Mouse (Mus musculus): ENCODE measurements at regions not wholly inside any gene's neighbourhood (a gene's known extent, or its start where the extent isn't known, plus 50 kb on each side); places are given as distances from the start of the nearest gene placed in this dataset.

GRCm38 (mm10) chr3:149757910-149758592 is 767.7 kb upstream of the Adgrl2 start:
- Histone ChIP-seq H3K9ac (ENCODE audit: insufficient read depth, low read depth) (no peak overlapping the region), H3K4me3 (replicated peaks in 1 of 3; ENCODE audit: low read depth in 2 of 3, low read length in 2 of 3, poor library complexity in 1 of 3) (no peak overlapping the region), H3K27ac (ENCODE audit: insufficient read depth, low read depth) (no peak overlapping the region), H3K36me3 (replicated peaks in 1 of 2; ENCODE audit: control insufficient read depth in 1 of 2, insufficient read depth in 1 of 2, low read length in 1 of 2) (no peaks in the 10 kb centered on the region), H3K9me3 (replicated peaks; ENCODE audit: low read length) (no peaks in the 10 kb centered on the region), H3K27me3 (replicated peaks) (no peaks in the 10 kb centered on the region), H3K79me2 (replicated peaks; ENCODE audit: control insufficient read depth, extremely low read depth, insufficient read depth, poor library complexity, severe bottlenecking) (no peaks in the 10 kb centered on the region; the same call in 1 of the 2 replicates), H3K4me1 (ENCODE audit: control insufficient read depth in 1 of 2, insufficient read depth in 2 of 2) (no peaks in the 10 kb centered on the region), H3K4me2 (ENCODE audit: insufficient read depth, low read depth, poor library complexity, severe bottlenecking) (no peak overlapping the region)
- in situ Hi-C loops (cut with MboI; ENCODE audit: low pct_ligation_motif_present, low pct_unique_long_range_greater_than_20kb, low sequenced_read_pairs), result no loop called here
- no peak for DNase-seq (ENCODE audit: extremely low read depth)
- TF ChIP-seq EP300 (IDR thresholded peaks at IDR 0.05; ENCODE audit: low read length), result no peak
- no peak for TF ChIP-seq TBP (conservative IDR thresholded peaks at IDR 0.05; ENCODE audit: low read depth, low read length)
- no peak for TF ChIP-seq NELFE (IDR thresholded peaks at IDR 0.05; ENCODE audit: low read depth, low read length)
- TF ChIP-seq GABPA (IDR thresholded peaks at IDR 0.05; ENCODE audit: insufficient replicate concordance, low read depth, low read length), result no peak
- no peak for TF ChIP-seq RCOR1 (conservative IDR thresholded peaks at IDR 0.05; ENCODE audit: low read depth, low read length)
- no peak for TF ChIP-seq USF2 (conservative IDR thresholded peaks at IDR 0.05; ENCODE audit: low read depth, low read length)
- TF ChIP-seq ETS1 (conservative IDR thresholded peaks at IDR 0.05; ENCODE audit: low read depth, low read length), result no peak
- no peak for TF ChIP-seq CHD2 (IDR thresholded peaks at IDR 0.05; ENCODE audit: low read length)
- TF ChIP-seq JUN (IDR thresholded peaks at IDR 0.05; ENCODE audit: insufficient read depth, low read depth, low read length), result no peak
- no peak for TF ChIP-seq BHLHE40 (IDR thresholded peaks at IDR 0.05; ENCODE audit: low read depth, low read length)
- no peak for TF ChIP-seq JUND (conservative IDR thresholded peaks at IDR 0.05; ENCODE audit: low read depth, low read length)
- dilution Hi-C loops (cut with MboI; ENCODE audit: extremely low pct_ligation_motif_present, extremely low pct_unique_long_range_greater_than_20kb, low sequenced_read_pairs), result no loop called here

DNA sequence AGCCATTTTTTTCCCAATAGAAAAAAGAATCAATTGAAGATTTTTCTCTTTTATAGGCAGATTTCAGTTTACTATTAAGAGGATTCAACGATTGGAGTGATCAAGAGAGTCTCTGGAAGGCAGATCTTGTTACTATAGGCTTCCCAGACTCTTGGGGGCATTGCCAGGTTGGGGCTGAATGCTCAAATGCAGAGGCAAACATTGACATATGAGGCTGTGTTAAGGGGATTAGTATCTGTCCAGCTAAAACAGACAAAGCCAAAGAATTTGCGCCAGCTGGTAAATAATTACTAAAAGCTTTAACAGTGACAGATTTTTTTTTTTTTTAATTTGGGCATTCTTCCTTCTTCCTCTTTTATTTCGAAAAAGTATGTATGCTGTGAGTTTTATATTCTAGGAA is 745.7 kb upstream of the Adgrl2 start:
- H3K79me2 ChIP-seq (replicated peaks; ENCODE audit: control insufficient read depth, extremely low read depth, insufficient read depth, poor library complexity, severe bottlenecking), result no peaks in the 10 kb centered on the region
- no peaks in the 10 kb centered on the region for H3K36me3 ChIP-seq (replicated peaks in 1 of 2; ENCODE audit: control insufficient read depth in 1 of 2, insufficient read depth in 1 of 2, low read length in 1 of 2)
- no peaks in the 10 kb centered on the region for H3K4me1 ChIP-seq (ENCODE audit: control insufficient read depth in 1 of 2, insufficient read depth in 2 of 2)
- dilution Hi-C loops (cut with MboI; ENCODE audit: extremely low pct_ligation_motif_present, extremely low pct_unique_long_range_greater_than_20kb, low sequenced_read_pairs) (no loop called here), in situ Hi-C loops (cut with MboI; ENCODE audit: low pct_ligation_motif_present, low pct_unique_long_range_greater_than_20kb, low sequenced_read_pairs) (no loop called here)
- H3K9me3 ChIP-seq (replicated peaks; ENCODE audit: low read length), result no peaks in the 10 kb centered on the region
- TF ChIP-seq MAFK (IDR thresholded peaks at IDR 0.05; ENCODE audit: insufficient replicate concordance, low read length) (no peak), CTCF (conservative IDR thresholded peaks at IDR 0.05 in 1 of 2, IDR thresholded peaks at IDR 0.05 in 1 of 2; ENCODE audit: low read depth in 2 of 2, low read length in 2 of 2) (no peak), USF2 (conservative IDR thresholded peaks at IDR 0.05; ENCODE audit: low read depth, low read length) (no peak), PAX5 (IDR thresholded peaks at IDR 0.05; ENCODE audit: low read length) (no peak), MAX (IDR thresholded peaks at IDR 0.05; ENCODE audit: low read length) (no peak), GABPA (IDR thresholded peaks at IDR 0.05; ENCODE audit: insufficient replicate concordance, low read depth, low read length) (no peak), HCFC1 (IDR thresholded peaks at IDR 0.05; ENCODE audit: low read depth, low read length) (no peak), POLR2AphosphoS2 (IDR thresholded peaks at IDR 0.05; ENCODE audit: low read depth, low read length) (no peak), CHD1 (IDR thresholded peaks at IDR 0.05; ENCODE audit: low read depth, low read length) (no peak), MYC (IDR thresholded peaks at IDR 0.05; ENCODE audit: low read depth, low read length) (no peak), EP300 (IDR thresholded peaks at IDR 0.05; ENCODE audit: low read length) (no peak), MAZ (IDR thresholded peaks at IDR 0.05; ENCODE audit: low read depth, low read length) (no peak), NRF1 (IDR thresholded peaks at IDR 0.05; ENCODE audit: low read depth, low read length) (no peak)
- H3K4me2 ChIP-seq (ENCODE audit: insufficient read depth, low read depth, poor library complexity, severe bottlenecking), result no peak overlapping the region
- no peak overlapping the region for H3K27ac ChIP-seq (ENCODE audit: insufficient read depth, low read depth)
- H3K4me3 ChIP-seq (replicated peaks in 1 of 3; ENCODE audit: low read depth in 2 of 3, low read length in 2 of 3, poor library complexity in 1 of 3), result no peak overlapping the region
- no peaks in the 10 kb centered on the region for H3K27me3 ChIP-seq (replicated peaks)
- H3K9ac ChIP-seq (ENCODE audit: insufficient read depth, low read depth), result no peak overlapping the region
- no peak for DNase-seq (ENCODE audit: extremely low read depth)
